Mouse (Mus musculus): ENCODE measurements around the gene Porcn.

Porcn gene

GRCm38 (mm10) chrX:8206694-8207197 is 421 bp upstream of the Porcn start:
- in situ Hi-C loops (cut with MboI, MseI): no loop called here

DNA sequence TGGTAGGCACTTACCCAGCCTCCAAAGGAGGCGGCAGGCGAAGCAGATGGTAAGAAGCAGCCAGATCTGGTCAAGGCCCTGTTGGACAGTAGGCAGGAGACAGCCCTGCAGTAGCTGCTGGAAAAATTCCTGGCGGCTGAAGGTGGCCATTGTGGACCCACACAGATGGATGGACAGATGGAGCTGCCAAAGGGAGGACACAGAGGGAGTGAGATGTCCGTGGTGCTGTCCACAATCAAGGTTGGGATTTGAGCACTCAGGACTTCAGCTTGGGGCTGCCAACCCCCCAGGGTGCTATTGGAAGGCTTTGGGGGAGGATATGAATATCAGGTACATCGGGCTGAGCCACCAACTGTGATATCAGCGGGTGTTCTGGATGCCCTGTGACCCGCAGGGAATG is 774 bp downstream of the Porcn start:
- in situ Hi-C loops (cut with MboI, MseI): no loop called here

DNA sequence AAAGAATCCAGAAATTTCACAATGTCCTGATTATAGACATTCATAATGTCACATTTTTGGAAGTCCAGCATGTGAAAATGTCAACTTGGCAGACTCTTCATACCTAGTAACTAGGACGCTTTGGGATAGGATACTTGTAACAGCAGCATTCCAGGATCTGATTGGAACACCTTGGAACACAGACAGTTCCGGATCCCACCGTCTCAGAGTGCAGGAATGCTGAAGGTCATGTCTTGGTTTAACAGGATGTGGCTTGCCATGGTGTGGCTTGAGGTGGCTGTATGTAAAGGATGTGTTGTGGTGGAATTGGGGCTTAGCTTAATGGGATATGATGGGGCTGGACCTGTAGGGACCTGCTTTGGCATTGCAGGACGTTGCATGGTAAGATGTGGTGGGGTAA is 1.2 kb downstream of the Porcn start:
- in situ Hi-C loops (cut with MboI, MseI): no loop called here

- in situ Hi-C loops (cut with MboI, MseI): no loop called here
Measured at GRCm38 (mm10) chrX:8204076-8204475, 2.2 kb downstream of the Porcn start.

DNA sequence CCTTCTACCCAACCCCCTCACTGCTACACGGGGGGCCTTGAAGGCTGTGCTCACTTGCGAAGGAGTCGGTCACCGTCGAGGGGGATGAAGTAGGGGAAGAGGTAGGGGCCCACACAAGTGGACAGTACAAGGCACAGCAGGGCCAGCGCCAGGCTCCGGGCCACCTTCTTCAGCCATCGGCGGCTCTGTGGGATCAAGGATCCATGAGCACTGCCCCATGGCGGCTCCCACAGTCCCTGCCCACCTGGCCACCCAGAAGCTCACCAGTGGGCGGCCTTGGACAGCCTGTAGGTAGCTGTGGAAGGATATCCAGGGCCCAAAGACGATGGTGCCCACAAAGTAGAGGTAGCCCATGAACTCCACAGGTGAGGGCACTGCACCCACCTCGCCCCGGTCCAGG is 3.2 kb downstream of the Porcn start:
- in situ Hi-C loops (cut with MboI, MseI): no loop called here

DNA sequence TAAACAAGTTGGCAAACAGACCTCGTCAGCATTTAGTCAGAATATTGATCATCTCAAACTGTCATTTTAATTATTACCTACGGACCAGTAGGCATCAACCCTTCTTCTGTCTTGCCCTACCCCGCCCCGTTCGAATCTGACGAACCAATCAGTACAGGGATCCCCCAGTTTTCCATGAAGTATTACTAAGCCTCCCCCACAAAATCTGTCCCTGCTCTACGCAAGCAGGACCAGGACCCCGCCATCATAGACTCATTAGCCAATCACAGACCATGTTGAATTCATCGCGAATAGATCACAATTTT is 13.0 kb downstream of the Porcn start, which contains the start of gene Ebp:
TSS of gene Ebp (minus strand) at position 94 of the 305 bp plus-strand sequence.
- in situ Hi-C loops (cut with MboI, MseI): loop anchor here (10.0 kb wide), 1 partner anchor 441 kb away; no protein-coding TSS in a partner anchor

- in situ Hi-C loops (cut with MboI, MseI): loop anchor here (10.0 kb wide), 1 partner anchor 442 kb away; no protein-coding TSS in a partner anchor
Measured at GRCm38 (mm10) chrX:8192640-8193418, 13.5 kb downstream of the Porcn start.

- in situ Hi-C loops (cut with MboI, MseI): loop anchor here (10.0 kb wide), 1 partner anchor 443 kb away; no protein-coding TSS in a partner anchor
Measured at GRCm38 (mm10) chrX:8192126-8192639, 14.1 kb downstream of the Porcn start.

- in situ Hi-C loops (cut with MboI, MseI): no loop called here
Measured at GRCm38 (mm10) chrX:8182871-8183540, 23.3 kb downstream of the Porcn start.

DNA sequence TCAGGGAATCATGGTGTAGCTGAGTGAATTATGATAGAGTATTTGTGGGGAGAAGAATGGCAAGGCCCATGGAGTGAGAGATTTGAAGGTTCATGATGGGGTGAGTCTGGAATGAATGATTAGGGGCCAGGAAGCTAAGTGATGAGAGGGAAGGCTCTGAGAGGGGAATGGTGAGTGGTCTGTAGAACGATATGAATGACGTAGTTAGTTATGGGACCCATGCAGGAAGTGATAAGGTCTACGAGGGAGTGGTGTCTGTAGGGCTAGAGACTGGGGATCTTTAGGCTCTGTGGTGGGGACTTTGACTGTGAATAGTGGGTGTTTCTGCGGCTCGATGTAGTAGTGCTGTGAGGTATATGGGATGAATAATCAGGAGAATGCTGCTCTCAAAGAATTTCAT is 26.7 kb downstream of the Porcn start:
- in situ Hi-C loops (cut with MboI, MseI): no loop called here

DNA sequence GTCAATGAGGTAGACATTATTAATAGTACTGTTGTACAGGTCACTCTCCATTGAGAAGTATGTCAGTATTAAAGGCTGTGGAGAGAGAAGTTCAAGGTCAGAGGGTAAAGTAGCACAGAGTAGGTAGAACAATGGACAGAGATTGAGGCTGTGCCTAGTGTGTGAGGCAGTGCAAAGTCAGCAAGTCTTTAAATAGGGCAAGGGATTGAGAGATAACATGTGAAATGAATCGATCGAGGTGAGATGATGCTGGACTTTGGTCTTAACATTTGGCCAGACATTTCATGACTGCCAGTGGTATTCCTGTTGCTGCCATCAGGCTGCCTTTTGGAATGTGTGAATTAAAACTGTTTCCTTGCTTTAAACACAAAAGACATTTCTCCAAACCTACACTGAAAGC is 27.5 kb downstream of the Porcn start:
- in situ Hi-C loops (cut with MboI, MseI): no loop called here

DNA sequence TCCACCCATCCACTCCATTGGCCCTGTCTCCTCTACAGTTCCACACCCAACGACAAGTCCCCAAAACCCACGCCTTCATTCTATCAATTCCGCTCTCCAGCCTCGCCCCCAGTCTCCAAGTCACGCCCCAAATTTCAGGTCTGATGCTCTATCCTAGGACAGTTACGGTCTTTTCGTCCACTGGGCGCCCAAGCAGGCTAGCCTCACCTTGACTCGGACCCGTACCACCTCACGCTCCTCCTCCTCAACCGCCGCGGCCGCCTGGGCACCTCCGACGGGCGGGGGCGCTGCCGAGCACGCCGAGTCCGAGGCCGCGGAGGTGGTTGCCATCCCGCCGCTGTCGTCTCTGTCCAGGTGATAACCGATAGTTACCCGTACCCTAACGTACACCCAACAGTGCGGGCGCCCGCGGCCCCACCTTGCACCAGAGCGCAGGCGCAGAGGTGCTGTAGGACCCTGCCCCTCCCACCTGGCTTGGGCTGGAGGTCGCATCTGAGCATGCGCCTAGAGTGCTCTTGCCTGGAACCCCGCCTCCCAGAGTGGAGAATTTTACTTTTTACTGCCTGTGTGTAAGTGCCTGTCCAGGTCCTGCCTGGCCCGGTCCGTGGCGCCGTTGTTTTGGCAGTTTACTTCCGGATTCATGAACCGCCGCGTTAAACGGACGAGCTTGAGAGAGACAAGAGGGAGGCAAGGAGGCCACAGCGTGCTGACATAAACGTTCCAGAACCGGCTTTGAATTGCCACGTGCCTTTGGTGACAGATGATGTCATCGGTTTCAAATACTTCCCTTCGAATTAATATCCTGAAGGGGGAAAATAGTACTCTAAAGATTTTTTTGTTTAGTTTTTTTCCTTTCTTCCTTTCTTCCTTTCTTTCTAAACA is 30.6 kb downstream of the Porcn start, which contains the start of gene Tbc1d25:
TSS of gene Tbc1d25 (minus strand) at position 678 of the 882 bp plus-strand sequence.
- in situ Hi-C loops (cut with MboI, MseI): no loop called here

DNA sequence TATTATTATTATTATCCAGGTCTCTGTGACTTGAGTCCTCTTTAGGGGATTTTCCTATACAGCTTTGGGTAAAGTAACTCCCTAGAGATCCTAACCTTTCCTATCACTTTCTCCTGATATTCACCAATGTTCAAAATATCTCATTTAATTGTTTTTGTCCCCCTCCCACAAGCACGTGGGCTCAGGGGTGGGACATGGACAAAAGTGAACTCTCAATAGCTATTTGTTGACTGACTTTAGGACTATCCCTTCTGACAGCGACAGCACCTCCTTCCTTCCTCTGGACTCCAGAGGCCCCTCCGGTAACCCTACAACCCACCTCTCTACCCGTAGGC is 31.2 kb downstream of the Porcn start:
- in situ Hi-C loops (cut with MboI, MseI): no loop called here

- in situ Hi-C loops (cut with MboI, MseI): no loop called here
Measured at GRCm38 (mm10) chrX:8167716-8168647, 38.3 kb downstream of the Porcn start.

DNA sequence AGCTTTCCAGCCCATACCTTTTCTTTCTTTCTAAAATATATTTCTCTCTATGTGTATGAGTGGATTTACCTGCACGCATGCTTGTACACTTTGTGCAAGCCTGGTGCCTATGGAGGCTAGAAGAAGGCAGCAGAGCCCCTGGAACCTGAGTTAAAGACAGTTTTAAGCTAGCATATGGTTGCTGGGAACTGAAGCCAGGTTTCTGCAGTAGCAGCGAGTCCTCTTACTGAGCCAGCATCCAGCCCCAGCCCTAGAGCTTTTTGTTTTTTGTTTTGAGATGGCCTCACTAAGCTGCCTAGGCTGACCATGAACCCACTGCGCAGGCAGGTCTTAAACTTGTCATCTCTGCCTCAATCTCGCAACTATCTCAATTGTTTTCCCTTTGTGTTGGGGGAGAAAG is 41.9 kb downstream of the Porcn start:
- in situ Hi-C loops (cut with MboI, MseI): no loop called here

DNA sequence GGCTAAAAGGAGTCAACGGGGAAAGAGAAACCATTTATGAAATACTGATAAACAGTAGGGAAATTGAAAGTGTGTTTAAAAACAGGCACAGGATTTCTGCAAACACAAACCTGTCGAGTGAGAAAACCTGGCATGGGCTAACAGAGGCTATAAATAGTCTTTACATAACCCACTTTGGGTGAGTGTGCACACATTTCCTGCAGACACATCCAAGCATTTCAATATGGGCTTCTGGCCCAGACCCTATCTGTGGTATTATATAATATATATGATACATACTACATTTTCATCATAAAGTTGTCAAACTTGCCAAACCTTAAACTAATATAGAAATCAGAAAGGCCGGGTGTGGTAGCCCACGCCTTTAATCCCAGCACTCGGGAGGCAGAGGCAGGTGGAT is 43.2 kb downstream of the Porcn start:
- in situ Hi-C loops (cut with MboI, MseI): no loop called here

- in situ Hi-C loops (cut with MboI, MseI): no loop called here
Measured at GRCm38 (mm10) chrX:8145153-8145991, 61.0 kb downstream of the Porcn start, which contains the start of gene Rbm3. Gene Rbm3 (minus strand): TSS chrX:8145880.

Data from T-helper 2 cell (primary cell).